Mouse (Mus musculus) bone marrow macrophage, adult 2 months (primary cell): ENCODE results near the gene Stim2. TPM values are rescaled to one million over a fixed set of nuclear protein-coding genes. Genes with fewer than 3 reads are reported as not detected.

Source experiments
- H3K27ac ChIP-seq: 2 replicates; pipeline ENCODE4 v1.5.1; 2012; ENCODE audit warnings: low read depth, low read length; ENCODE audit not compliant: insufficient read depth
- H3K4me1 ChIP-seq: 2 replicates; pipeline ENCODE4 v1.6.1; 2012; ENCODE audit warnings: low read length; ENCODE audit not compliant: control insufficient read depth, insufficient read depth
- H3K4me3 ChIP-seq: 2 replicates; pipeline ENCODE4 v1.5.1; 2012; ENCODE audit warnings: mild to moderate bottlenecking, low read length, moderate library complexity; ENCODE audit not compliant: insufficient read depth
- CTCF ChIP-seq: IDR thresholded peaks from 2 replicates; pipeline ENCODE4 v1.5.1; 2012; ENCODE audit warnings: low read depth, mild to moderate bottlenecking, low read length, moderate library complexity
- POLR2A ChIP-seq: IDR thresholded peaks from 2 replicates; pipeline ENCODE4 v1.6.1; 2012; ENCODE audit warnings: mild to moderate bottlenecking, low read depth, low read length, borderline replicate concordance
- polyA plus RNA-seq: library from polyadenylated mRNA; stranded (reverse); fragments of >200 nt; gene quantifications from 2 replicates; pipeline ENCODE4 v1.2.4, GENCODE M21; 2012; ENCODE audit not compliant: missing spikeins, insufficient read depth, insufficient read length

The Stim2 gene
- polyA plus RNA-seq, 1 experiment: 37.9 TPM

DNA sequence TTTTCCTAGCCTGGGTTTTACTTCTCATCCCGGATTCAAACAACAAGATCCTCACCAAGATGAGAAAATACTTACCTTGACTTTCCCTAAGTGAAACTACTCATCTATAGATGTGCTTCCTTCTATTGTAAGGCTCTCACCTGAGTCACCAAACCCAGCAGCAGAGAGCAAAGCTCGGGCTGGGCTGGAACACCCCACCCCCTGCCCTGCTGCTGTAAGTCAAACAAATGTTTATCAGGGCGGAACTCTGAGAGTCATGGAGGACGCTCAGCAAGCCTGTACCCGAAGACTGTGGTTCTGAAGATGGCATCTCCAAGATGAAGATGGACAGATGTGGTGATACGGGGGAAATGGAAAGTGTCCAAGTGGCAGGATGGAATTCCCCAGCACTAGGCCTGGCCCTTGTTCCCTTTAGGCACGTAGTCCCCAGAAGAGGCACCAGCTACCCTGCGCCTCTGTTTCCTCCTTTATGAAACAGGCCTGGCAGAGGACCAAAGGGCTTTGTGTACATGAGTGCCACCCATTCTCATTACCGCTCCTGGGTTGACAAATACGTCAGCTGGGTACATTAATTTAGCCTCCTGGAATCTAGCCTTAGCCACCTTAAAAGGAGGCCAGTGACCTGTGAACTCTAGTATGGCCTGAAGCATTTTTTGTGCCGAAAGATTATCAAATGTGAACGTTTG is 36.3 kb upstream of the Stim2 start:
- H3K27ac ChIP-seq: no peak overlapping the region

DNA sequence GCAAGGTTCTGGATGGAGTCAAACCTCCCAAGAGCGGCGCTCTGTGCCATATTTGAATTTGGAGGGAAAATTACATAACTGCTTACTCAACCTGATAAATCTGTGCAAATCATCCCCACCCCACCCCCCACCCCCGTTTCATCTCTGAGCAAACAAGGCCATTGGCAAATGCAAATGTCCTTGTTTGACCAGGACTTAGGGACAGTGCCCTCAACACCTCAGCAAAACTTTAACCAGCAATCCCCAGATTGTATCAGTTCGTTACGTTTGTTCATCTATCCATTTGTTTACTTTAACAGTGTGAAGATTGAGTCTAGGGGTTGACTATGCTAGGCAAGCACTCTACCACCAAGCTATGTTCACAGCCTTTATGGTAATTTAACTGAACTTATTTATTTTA is 32.6 kb upstream of the Stim2 start:
- no peak for TF ChIP-seq POLR2A
- TF ChIP-seq CTCF: no peak
- peaks cover 18% of the 10 kb centered on the region for H3K4me1 ChIP-seq
- H3K27ac ChIP-seq: no peak overlapping the region
- H3K4me3 ChIP-seq: no peak overlapping the region

More for the DNA sequence above, 36.3 kb upstream of the Stim2 start:
- Histone ChIP-seq H3K4me3 (no peak overlapping the region), H3K4me1 (peaks cover 9% of the 10 kb centered on the region)
- TF ChIP-seq POLR2A: no peak
- no peak for TF ChIP-seq CTCF

DNA sequence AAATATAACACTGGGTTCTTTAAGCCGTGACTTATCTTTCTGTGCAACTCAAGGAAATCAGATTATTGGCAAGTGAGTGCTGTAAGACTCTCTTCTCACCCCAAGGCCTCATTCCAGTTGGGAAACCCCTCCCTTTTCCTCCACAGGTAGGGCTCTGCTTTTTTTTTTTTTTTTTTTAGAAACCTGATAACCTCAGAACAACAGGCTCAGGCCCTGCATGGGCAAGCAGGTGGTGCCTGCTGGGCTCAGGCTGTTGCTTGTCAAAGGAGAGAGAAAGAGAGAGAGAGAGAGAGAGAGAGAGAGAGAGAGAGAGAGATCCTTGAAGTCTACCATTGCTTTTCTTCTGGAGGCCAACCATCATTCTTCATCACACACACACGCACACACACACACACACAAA is 30.7 kb upstream of the Stim2 start:
- Histone ChIP-seq H3K4me3 (no peak overlapping the region), H3K4me1 (peaks cover 13% of the 10 kb centered on the region), H3K27ac (no peak overlapping the region)
- TF ChIP-seq CTCF: no peak
- no peak for TF ChIP-seq POLR2A

DNA sequence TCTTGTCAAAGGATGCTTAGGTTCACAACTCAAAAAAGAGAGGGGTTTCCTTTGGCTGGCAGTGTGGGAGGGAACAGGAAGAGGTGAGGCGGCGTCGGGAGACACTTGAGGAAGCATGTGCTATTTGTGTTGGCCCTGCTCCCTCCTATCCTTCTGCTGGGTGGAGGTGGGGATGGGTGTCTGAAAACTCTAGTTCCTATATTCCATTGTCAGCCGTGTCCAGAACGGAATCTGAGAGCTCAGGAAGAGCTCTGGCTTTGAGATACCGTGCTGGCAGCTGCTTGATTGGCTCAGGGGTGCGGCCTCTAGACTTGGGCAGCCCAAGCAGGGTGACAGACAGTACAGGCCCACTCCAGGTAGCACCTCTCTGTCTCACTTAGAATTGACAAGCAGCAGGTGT is 28.1 kb upstream of the Stim2 start:
- H3K27ac ChIP-seq: no peak overlapping the region
- H3K4me3 ChIP-seq: no peak overlapping the region
- TF ChIP-seq CTCF (no peak), POLR2A (no peak)

DNA sequence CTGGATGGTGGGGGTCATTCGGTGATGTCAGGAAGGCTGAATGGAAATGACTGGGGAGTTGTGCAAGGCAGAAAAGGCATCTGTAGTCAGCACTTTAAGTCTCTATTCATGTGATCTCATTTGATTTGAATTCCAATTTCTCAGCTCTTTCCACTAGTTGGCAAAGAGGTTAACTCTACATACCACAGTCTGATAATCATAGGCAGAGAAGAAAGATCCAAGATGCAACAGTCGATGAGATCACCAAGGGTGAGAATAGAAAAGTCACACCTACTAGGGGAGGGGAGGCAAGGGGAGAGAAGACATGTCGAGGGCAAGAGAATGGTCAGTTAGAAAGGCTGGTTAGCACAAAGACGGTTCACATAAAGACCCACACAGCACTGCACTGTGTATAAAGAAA is 27.1 kb upstream of the Stim2 start:
- Histone ChIP-seq H3K4me1 (peaks cover 13% of the 10 kb centered on the region), H3K4me3 (no peak overlapping the region), H3K27ac (no peak overlapping the region)
- TF ChIP-seq POLR2A (no peak), CTCF (no peak)

More for the DNA sequence above, 28.1 kb upstream of the Stim2 start:
- peaks cover 13% of the 10 kb centered on the region for H3K4me1 ChIP-seq

DNA sequence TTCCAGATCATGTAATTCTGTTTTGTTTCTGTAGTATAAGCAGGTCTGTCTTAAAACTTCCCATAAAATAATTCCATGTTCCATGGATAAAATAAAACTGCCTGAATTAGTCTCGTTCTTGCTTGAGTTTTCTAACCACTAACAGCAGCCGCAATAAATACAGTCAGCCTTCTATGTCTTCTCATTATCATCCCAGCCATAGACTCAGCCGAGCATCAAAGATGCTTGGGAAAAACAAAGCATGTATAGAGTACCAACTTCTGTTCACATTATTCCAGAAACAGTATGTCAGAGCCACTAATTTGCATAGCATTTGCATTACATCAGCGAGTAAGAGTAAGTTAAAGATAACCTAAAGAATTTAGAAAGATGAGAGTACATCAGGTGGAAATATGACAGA is 25.4 kb upstream of the Stim2 start:
- Histone ChIP-seq H3K4me1 (peaks cover 13% of the 10 kb centered on the region), H3K27ac (no peak overlapping the region), H3K4me3 (no peak overlapping the region)
- TF ChIP-seq CTCF (no peak), POLR2A (no peak)

DNA sequence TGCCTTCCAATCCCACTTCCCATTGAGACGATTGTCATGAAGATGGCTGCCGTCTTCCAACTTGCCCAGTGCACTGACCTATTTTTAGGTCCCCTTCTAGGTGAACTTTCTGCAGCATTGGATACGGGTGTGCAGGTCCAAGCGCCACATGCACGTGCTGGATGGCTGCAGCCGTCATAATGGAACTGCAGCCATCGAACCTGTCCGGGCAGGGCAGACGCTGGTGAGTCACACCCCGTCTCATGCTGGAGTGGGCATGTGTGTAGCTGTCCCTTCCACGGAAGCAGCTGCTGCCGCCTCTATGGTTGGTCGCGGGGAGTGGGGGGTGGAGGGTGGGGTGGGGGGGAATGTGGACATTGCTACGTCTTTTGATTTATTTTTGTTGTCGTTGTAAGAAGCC is 21.8 kb upstream of the Stim2 start:
- TF ChIP-seq CTCF (no peak), POLR2A (no peak)
- Histone ChIP-seq H3K4me3 (no peak overlapping the region), H3K27ac (no peak overlapping the region), H3K4me1 (no peaks in the 10 kb centered on the region)

DNA sequence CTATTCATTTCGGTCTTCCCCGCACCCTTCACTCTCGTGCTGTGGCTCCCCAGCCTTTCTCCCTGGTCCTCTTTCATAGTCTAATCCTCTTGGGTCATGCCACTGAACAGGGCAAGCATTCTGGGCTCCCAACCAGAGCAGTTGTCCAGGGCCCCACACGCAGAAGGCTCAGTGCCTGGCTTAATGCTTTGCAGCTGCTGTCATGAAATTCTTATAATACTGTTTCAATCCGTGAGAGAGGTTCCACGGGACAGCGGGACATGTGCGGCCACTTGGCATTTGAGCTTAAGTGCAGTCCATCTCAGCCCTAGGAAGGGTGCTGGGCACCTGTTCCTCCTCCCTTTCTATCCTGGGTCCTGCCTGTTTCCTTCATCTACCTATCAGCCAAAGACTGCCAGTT is 21.2 kb upstream of the Stim2 start:
- Histone ChIP-seq H3K4me3 (no peak overlapping the region), H3K27ac (no peak overlapping the region), H3K4me1 (no peaks in the 10 kb centered on the region)
- TF ChIP-seq CTCF (no peak), POLR2A (no peak)

DNA sequence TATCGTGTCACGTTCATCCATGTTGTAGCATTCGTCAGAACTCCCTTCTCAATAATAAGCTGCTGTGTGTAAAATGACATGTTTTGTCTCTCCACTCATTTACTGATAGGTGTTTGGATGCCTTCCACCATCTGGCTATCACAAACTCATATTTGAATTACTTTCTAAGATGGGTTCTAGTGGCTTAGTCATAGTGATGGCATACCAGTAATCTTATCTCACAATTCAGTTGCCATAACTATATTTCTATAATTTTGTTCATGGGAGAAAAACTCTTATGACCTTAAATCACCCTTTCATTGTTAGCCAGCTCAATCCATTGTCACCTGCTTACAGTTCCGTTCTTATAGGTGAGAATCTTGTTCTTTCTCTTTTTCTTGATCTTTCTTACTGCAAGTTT is 14.9 kb upstream of the Stim2 start:
- H3K4me3 ChIP-seq: no peak overlapping the region
- H3K27ac ChIP-seq: no peak overlapping the region
- TF ChIP-seq POLR2A (no peak), CTCF (no peak)
- no peaks in the 10 kb centered on the region for H3K4me1 ChIP-seq

DNA sequence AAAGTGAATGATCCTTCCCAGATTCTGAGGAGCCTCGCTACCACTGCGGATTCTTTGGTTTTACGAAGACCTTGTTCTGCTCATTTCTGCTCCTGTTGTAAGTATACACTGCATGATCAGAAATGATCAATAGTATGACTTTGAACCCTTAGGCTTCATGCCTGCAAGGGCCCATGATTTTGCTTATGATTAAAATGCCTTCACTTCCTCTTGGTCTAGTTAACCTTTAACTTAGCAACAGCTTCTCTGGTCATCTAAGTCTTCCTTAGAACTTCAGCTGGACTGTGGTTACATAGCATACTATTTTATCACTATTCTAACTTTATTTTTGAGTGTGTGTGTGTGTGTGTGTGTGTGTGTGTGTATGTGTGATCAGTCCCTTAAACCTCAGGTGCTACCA is 12.7 kb upstream of the Stim2 start:
- Histone ChIP-seq H3K4me3 (no peak overlapping the region), H3K4me1 (no peaks in the 10 kb centered on the region), H3K27ac (no peak overlapping the region)
- TF ChIP-seq CTCF (no peak), POLR2A (no peak)
